Mouse (Mus musculus) hindbrain, postnatal 0 days (tissue): ENCODE results near the gene Sh3bgrl2. TPM values are rescaled to one million over a fixed set of nuclear protein-coding genes. Genes with fewer than 3 reads are reported as not detected.

Source experiments
- ATAC-seq: fragments of 200-750 bp; cut with Nextera tagmentation; 2 replicates; pipeline ENCODE4 v1.8.0; 2017; ENCODE audit warnings: mild to moderate bottlenecking, moderate TSS enrichment, moderate library complexity
- DNase-seq: peaks from one replicate; pipeline ENCODE4 v3.0.0-alpha.2; 2015; ENCODE audit warnings: low spot score
- H3K27ac ChIP-seq: fragments of 300-500 bp; sonication (generic); 2 replicates; pipeline ENCODE4 v1.5.1; 2014; ENCODE audit warnings: mild to moderate bottlenecking
- H3K27me3 ChIP-seq: fragments of 300-500 bp; sonication (generic); 2 replicates; pipeline ENCODE4 v1.6.1; 2014; ENCODE audit warnings: low read length, mixed read lengths; ENCODE audit not compliant: insufficient read depth
- H3K36me3 ChIP-seq: fragments of 300-500 bp; sonication (generic); 2 replicates; pipeline ENCODE4 v1.6.1; 2014; ENCODE audit warnings: low read length, mixed read lengths; ENCODE audit not compliant: insufficient read depth
- H3K4me1 ChIP-seq: fragments of 300-500 bp; sonication (generic); 2 replicates; pipeline ENCODE4 v1.6.1; 2014; ENCODE audit warnings: antibody characterized with exemption, low read length, mixed read lengths; ENCODE audit not compliant: insufficient read depth
- H3K4me2 ChIP-seq: fragments of 300-500 bp; sonication (generic); 2 replicates; pipeline ENCODE4 v1.6.1; 2014; ENCODE audit warnings: low read depth, mild to moderate bottlenecking, low read length, moderate library complexity, mixed read lengths
- H3K4me3 ChIP-seq: fragments of 300-500 bp; sonication (generic); 2 replicates; pipeline ENCODE4 v1.5.1; 2014; ENCODE audit warnings: low read length
- H3K9ac ChIP-seq: fragments of 300-500 bp; sonication (generic); replicated peaks from 2 replicates; pipeline ENCODE4 v1.6.1; 2014; ENCODE audit warnings: mild to moderate bottlenecking, low read length, moderate library complexity, mixed read lengths
- H3K9me3 ChIP-seq: fragments of 300-500 bp; sonication (generic); 2 replicates; pipeline ENCODE4 v1.6.1; 2016; ENCODE audit warnings: low read length, mixed read lengths
- CTCF ChIP-seq: IDR thresholded peaks from 2 replicates; pipeline ENCODE4 v1.5.1; 2016; ENCODE audit warnings: antibody characterized with exemption, control low read depth, low read depth
- WGBS: fragments of 180-500 bp; shearing (Covaris S2); extraction: QIAGEN DNeasy Blood & Tissue Kit; methylation state at CpG from one replicate; pipeline ENCODE4 v1.1.7; 2014; 5-methylcytosine and 5-hydroxymethylcytosine counted together
- polyA plus RNA-seq: library from polyadenylated mRNA; unstranded; fragments of >200 nt; fragmentation: Nextera tagmentation; extraction: Ambion mirVana; gene quantifications from 2 replicates; pipeline ENCODE4 v1.2.1, GENCODE M21; 2015
- total RNA-seq: library from RNA; depleted of rRNA; stranded (reverse); fragments of >200 nt; gene quantifications from 2 replicates; pipeline ENCODE4 v1.2.3, GENCODE M21; 2014

Gene Sh3bgrl2
- total and polyA plus RNA-seq, 2 experiments from 2014 or later: 7.1 to 11.9 TPM

DNA sequence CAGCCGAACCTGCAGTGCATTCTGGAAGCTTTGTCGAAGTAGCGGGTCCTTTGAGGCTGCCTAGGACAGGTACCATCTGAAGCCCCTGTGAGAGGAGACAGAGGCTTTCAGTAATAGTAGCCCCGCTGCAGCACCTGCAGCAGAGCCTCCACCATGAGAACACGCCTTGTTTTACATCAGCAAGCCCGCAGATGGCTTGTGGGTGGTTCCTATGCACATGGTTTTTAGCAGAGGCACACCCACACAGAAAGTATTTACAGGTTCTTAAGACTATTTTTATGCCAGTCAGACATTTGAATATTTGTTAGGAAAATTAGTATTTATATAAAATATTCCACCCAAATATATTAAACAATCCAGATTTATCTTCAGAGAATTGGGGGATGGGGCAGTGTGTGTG, 48.0 kb downstream of the Sh3bgrl2 start:
- DNase-seq: no peak

DNA sequence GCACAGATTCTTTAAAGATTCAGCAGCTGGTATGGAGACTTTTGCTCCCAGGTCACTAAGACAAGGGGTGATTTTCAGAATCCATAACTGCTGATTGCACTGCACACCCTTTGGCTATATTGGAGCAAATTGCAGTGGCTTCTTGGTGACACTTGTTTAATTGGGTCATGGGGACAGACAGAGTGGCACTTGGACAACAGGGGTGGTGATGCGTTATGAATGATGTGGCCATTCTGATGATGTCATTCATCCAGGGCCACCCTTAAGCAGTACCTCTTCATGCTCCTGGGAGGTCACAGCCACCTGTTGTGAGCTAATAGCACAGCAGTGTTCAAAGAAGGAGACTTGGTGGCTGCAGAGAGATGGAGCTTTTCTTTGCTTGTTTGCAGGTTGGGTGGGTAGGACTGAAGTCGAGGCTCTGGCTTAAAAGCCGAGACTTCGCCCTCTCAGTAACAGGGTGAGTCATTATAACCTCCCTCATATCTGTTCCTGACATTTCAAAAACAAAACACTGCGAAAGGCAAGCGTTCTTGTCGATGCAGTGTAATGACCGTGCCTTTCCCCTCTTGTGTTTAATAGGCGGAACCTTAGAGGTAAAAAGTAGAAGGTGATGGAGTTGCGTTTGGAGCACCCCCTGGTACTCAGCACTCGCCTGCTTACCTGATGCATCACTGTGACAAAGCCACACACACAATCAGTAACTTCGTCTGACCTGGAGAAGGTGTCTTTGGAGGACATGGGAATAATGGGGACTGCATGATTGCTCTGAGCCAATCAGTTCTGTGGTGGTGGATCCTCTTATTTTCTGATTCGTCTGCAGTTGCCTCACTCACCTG, 48.7 kb downstream of the Sh3bgrl2 start:
- Histone ChIP-seq H3K27ac (no peak overlapping the region), H3K4me3 (no peak overlapping the region), H3K36me3 (no peaks in the 10 kb centered on the region), H3K4me1 (no peaks in the 10 kb centered on the region; the same call in 1 of the 2 replicates), H3K9me3 (no peaks in the 10 kb centered on the region), H3K27me3 (no peaks in the 10 kb centered on the region), H3K4me2 (no peak overlapping the region), H3K9ac (no peak overlapping the region)
- ATAC-seq (no peak), DNase-seq (no peak)
- TF ChIP-seq CTCF: no peak
- 79% methylated on average over 13 of the region's 13 CpGs for WGBS

More for the DNA sequence above, 48.0 kb downstream of the Sh3bgrl2 start:
- no peaks in the 10 kb centered on the region for H3K36me3 ChIP-seq
- H3K27me3 ChIP-seq: no peaks in the 10 kb centered on the region
- H3K4me3 ChIP-seq: no peak overlapping the region
- H3K4me1 ChIP-seq: no peaks in the 10 kb centered on the region; the same call in 1 of the 2 replicates
- 94% methylated on average over 6 of the region's 6 CpGs for WGBS
- H3K9me3 ChIP-seq: no peaks in the 10 kb centered on the region
- ATAC-seq: no peak
- H3K4me2 ChIP-seq: no peak overlapping the region
- TF ChIP-seq CTCF: no peak
- no peak overlapping the region for H3K9ac ChIP-seq
- no peak overlapping the region for H3K27ac ChIP-seq

DNA sequence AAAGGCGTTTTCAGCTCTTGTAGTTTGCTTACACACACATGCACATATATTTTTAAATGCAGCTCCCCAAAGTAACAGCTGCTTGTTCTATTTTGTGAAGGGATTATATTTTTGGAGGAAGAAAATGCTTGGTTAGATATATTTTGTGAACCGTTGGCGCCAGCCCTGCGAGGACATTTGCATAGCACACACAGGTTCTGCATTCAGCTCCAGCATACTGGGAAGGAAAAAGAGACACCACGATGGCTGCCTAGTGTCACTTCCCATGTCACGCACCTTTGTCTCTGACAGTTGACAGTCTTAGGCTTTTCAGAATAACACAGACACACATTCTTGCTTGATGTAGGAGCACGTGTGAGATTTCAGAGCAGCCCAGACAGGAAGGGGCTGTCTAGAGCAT, 49.9 kb downstream of the Sh3bgrl2 start:
- H3K27ac ChIP-seq: no peak overlapping the region
- H3K4me3 ChIP-seq: no peak overlapping the region
- H3K9me3 ChIP-seq: no peaks in the 10 kb centered on the region
- no peaks in the 10 kb centered on the region for H3K36me3 ChIP-seq
- H3K4me1 ChIP-seq: no peaks in the 10 kb centered on the region; the same call in 1 of the 2 replicates
- no peak for ATAC-seq
- no peak for DNase-seq
- H3K27me3 ChIP-seq: no peaks in the 10 kb centered on the region
- H3K9ac ChIP-seq: no peak overlapping the region
- TF ChIP-seq CTCF: no peak
- H3K4me2 ChIP-seq: no peak overlapping the region
- 80% methylated on average over 7 of the region's 7 CpGs for WGBS

DNA sequence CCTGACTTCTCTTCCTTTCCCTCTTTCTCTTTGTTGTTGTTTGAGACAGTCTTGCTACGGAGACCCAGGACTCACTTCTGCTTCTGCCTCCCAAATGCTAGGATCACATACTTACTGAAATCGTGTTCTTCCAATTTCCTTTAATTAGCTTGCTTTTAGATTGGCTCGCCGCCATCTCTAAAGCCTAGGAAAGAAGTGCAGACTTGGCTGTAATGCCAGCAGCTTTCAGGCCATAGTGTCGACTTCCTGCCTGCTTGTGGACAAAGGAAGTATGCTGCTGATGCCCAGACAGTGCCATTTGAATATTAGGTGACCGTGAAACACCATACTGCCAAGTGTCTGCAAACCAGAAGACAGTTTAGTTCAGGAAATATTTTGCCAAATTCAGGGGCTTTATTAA, 51.4 kb downstream of the Sh3bgrl2 start:
- WGBS: 25% methylated on average over 6 of the region's 6 CpGs
- Histone ChIP-seq H3K9me3 (no peaks in the 10 kb centered on the region), H3K36me3 (no peaks in the 10 kb centered on the region), H3K4me3 (no peak overlapping the region), H3K4me2 (no peak overlapping the region), H3K27ac (no peak overlapping the region), H3K9ac (no peak overlapping the region), H3K4me1 (no peaks in the 10 kb centered on the region; the same call in 1 of the 2 replicates), H3K27me3 (no peaks in the 10 kb centered on the region)
- ATAC-seq (no peak), DNase-seq (peak; percentile 59)
- TF ChIP-seq CTCF: no peak

DNA sequence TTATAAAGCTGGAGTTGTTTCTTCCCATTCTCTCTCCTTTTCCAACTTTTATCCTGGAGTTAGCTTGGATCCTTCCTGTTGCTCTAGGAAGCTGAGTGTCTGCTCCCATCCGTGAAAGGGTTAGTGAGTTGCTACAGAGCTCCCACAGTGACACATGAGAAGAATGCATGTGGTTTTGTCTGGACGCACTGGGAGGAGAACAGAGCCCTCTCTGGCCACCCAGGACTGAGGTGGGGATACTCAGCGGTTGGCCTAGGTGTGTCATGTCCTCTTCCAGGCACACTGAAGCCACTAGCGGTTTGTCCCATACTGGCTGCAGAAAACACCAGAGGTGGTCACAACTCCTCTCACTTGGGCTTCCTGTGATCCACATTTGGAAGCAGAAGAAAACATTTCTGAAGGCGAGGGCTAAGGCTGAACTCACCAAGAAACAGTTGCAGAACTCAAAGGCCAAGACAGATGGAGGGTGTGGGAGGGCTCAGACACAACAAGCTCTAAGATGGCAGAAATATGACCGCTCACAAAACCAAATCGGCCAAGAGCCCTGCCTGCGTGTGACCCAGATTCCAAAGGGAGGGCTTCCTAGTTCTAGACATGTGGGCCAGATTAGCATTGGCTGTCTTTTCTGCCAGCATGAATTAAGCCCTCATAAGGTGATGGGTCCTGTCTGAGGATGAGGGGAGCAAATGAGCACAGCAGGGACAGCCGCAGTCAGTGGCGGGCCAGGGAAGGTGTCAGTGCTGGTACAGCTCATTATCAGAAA, 52.3 kb downstream of the Sh3bgrl2 start:
- Histone ChIP-seq H3K9ac (no peak overlapping the region), H3K36me3 (no peaks in the 10 kb centered on the region), H3K4me3 (no peak overlapping the region), H3K9me3 (no peaks in the 10 kb centered on the region), H3K27ac (no peak overlapping the region), H3K4me1 (no peaks in the 10 kb centered on the region; the same call in 1 of the 2 replicates), H3K4me2 (no peak overlapping the region), H3K27me3 (no peaks in the 10 kb centered on the region)
- TF ChIP-seq CTCF: no peak
- DNase-seq (no peak), ATAC-seq (no peak)
- WGBS: 63% methylated on average over 10 of the region's 10 CpGs

DNA sequence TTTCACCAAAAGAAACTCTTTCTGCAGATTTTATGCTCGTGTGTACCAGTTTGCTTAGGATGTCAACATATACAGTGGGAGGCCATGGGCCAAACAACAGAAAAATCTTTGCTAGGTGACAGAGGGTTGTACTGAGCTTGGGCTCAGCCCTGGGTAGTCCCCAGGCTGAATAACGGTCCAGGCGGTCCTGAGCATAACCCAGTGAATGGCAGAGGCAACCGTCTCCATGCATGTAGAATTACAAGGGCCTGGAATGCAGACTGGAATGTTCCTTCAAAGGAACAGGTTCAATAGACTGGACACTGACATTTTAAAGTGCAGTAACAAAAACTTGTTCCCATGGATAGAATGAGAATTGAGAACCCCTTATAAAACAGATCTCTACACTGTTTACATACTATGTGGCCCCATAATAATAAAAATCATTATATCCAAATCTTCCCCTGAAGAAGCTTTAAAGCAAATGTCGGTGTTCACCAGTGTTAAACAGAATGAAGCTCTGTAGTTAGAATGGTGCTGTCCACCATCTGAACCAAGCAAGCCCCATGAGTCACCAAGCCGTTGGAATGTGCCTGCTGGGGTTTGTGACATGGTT, 54.1 kb downstream of the Sh3bgrl2 start:
- no peak overlapping the region for H3K4me2 ChIP-seq
- TF ChIP-seq CTCF: no peak
- no peaks in the 10 kb centered on the region for H3K9me3 ChIP-seq
- H3K4me3 ChIP-seq: no peak overlapping the region
- H3K36me3 ChIP-seq: no peaks in the 10 kb centered on the region
- H3K4me1 ChIP-seq: peaks cover 6% of the 10 kb centered on the region
- 0 out of 2 replicates have a peak, but pooled peaks have one; percentile 44 for ATAC-seq
- WGBS: 25% methylated on average over 6 of the region's 6 CpGs
- no peak overlapping the region for H3K27ac ChIP-seq
- H3K27me3 ChIP-seq: no peaks in the 10 kb centered on the region
- DNase-seq: no peak
- no peak overlapping the region for H3K9ac ChIP-seq
